Mouse (Mus musculus): ENCODE results near the gene Sdk1.
A peak's percentile ranks its signal among the peaks of the same experiment; 100 is the strongest.

Sdk1 gene

GRCm38 (mm10) chr5:142022877-142023580, 781.7 kb downstream of the Sdk1 start:
- DNase-seq, result no peak

- DNase-seq, result peak; percentile 5
Measured at GRCm38 (mm10) chr5:142024448-142024847, 783.2 kb downstream of the Sdk1 start.

GRCm38 (mm10) chr5:142036536-142036935, 795.2 kb downstream of the Sdk1 start:
- no peak for DNase-seq

GRCm38 (mm10) chr5:142039236-142039635, 797.9 kb downstream of the Sdk1 start:
- no peak for DNase-seq

- DNase-seq, result no peak
Measured at GRCm38 (mm10) chr5:142039891-142040530, 798.7 kb downstream of the Sdk1 start.

GRCm38 (mm10) chr5:142041226-142041802, 800.0 kb downstream of the Sdk1 start:
- no peak for DNase-seq

GRCm38 (mm10) chr5:142061781-142062180, 820.5 kb downstream of the Sdk1 start:
- no peak for DNase-seq

GRCm38 (mm10) chr5:142071322-142071721, 830.0 kb downstream of the Sdk1 start:
- no peak for DNase-seq

- no peak for DNase-seq
Measured at GRCm38 (mm10) chr5:142073901-142074300, 832.6 kb downstream of the Sdk1 start.

- no peak for DNase-seq
Measured at GRCm38 (mm10) chr5:142074561-142075500, 833.5 kb downstream of the Sdk1 start.

GRCm38 (mm10) chr5:142080661-142081060, 839.4 kb downstream of the Sdk1 start:
- DNase-seq, result no peak

GRCm38 (mm10) chr5:142081076-142081475, 839.8 kb downstream of the Sdk1 start:
- DNase-seq, result no peak

- DNase-seq, result no peak
Measured at GRCm38 (mm10) chr5:142096377-142096841, 855.1 kb downstream of the Sdk1 start.

- no peak for DNase-seq
Measured at GRCm38 (mm10) chr5:142100176-142100575, 858.9 kb downstream of the Sdk1 start.

GRCm38 (mm10) chr5:142107434-142107833, 866.1 kb downstream of the Sdk1 start:
- no peak for DNase-seq

- no peak for DNase-seq
Measured at GRCm38 (mm10) chr5:142111989-142112388, 870.7 kb downstream of the Sdk1 start.

- no peak for DNase-seq
Measured at GRCm38 (mm10) chr5:142113210-142114175, 872.2 kb downstream of the Sdk1 start.

- no peak for DNase-seq
Measured at GRCm38 (mm10) chr5:142127779-142128178, 886.5 kb downstream of the Sdk1 start.

GRCm38 (mm10) chr5:142128181-142128611, 886.9 kb downstream of the Sdk1 start:
- DNase-seq, result no peak

- DNase-seq, result no peak
Measured at GRCm38 (mm10) chr5:142130004-142130403, 888.7 kb downstream of the Sdk1 start.

GRCm38 (mm10) chr5:142139978-142140377, 898.7 kb downstream of the Sdk1 start:
- DNase-seq, result no peak

GRCm38 (mm10) chr5:142149594-142149993, 908.3 kb downstream of the Sdk1 start:
- no peak for DNase-seq

Measured in liver (tissue).